Mouse (Mus musculus) lung, adult 2 months (tissue): Measurements from ENCODE around the gene Gjb3. TPM values are rescaled to one million over a fixed set of nuclear protein-coding genes. Genes with fewer than 3 reads are reported as not detected.
A peak's percentile ranks its signal among the peaks of the same experiment; 100 is the strongest.

Experiments used
- DNase-seq: peaks from one replicate; pipeline ENCODE4 v3.0.0; 2022
- H3K4me1 ChIP-seq: fragments of 200-500 bp; 2 replicates; pipeline ENCODE4 v1.6.1; 2011; ENCODE audit warnings: low read length; ENCODE audit not compliant: control insufficient read depth, insufficient read depth
- H3K4me3 ChIP-seq: fragments of 200-500 bp; replicated peaks from 2 replicates; pipeline ENCODE3; 2011; ENCODE audit warnings: low read depth, mild to moderate bottlenecking, control low read depth, low read length; ENCODE audit errors: extremely low read depth
- CTCF ChIP-seq: fragments of 200-500 bp; IDR thresholded peaks from 2 replicates; pipeline ENCODE4 v1.5.1; 2011; ENCODE audit warnings: mild to moderate bottlenecking, low read length, control low read depth; ENCODE audit not compliant: insufficient read depth
- POLR2A ChIP-seq: fragments of 200-500 bp; IDR thresholded peaks from 2 replicates; pipeline ENCODE4 v1.6.1; 2011; ENCODE audit warnings: low read depth, mild to moderate bottlenecking, control low read depth, low read length, borderline replicate concordance; ENCODE audit errors: extremely low read depth
- WGBS: fragments of 180-500 bp; shearing (Covaris S2); methylation state at CpG from one replicate; pipeline ENCODE4 v1.1.7; 2018; 5-methylcytosine and 5-hydroxymethylcytosine counted together
- polyA plus RNA-seq: library from polyadenylated mRNA; depleted of rRNA; stranded (reverse); fragments of >200 nt; gene quantifications from 2 replicates; pipeline ENCODE4 v1.2.3, GENCODE M21; 2012; rRNA removed

Gjb3 gene
- polyA plus RNA-seq, 1 experiment, result 7.3 TPM

DNA sequence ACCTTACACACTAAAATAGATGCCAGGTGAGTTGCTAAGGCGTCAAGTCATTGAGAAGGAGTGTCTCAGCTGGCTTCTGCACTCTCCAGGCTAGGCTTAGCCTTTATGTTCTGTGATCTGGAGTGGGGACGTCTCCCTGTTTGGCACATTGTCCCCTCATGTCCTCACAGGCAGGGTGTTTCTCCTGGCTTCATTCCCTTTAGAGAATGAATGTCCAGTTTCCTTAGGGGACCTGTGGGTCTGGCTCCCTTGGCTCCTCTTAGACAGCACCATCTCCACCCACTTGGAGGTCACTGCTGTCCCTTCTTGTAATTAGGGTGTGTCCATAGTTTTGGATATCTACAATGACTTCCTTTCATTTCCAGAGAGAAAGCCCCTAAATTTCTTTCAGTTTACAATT lies 23.7 kb downstream of the Gjb3 start:
- TF ChIP-seq CTCF (no peak), POLR2A (no peak)
- Histone ChIP-seq H3K4me3 (no peak overlapping the region), H3K4me1 (peaks cover 7% of the 10 kb centered on the region)
- 42% methylated on average over 2 of the region's 2 CpGs for WGBS
- DNase-seq, result no peak

DNA sequence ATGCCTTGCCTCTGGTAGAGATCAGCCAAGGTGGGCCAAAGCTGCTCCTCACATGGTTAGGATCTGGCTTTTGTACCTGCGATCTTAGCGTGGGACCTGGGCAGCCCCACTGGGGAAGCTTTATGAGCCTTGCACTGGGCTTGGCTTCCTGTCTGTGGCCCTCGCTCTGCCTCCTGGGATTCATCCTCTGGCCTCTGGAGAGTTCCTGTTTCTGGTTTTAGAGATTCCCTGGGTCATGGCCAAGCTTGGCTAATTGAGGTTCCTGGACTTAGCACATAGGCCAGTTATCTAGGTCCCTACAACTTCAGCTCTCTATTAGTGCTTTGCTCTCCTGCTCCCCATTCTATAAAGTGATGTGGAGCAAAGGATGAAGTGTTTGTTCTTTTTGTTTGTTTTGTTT lies 26.8 kb downstream of the Gjb3 start:
- 49% methylated on average over 3 of the region's 3 CpGs for WGBS
- Histone ChIP-seq H3K4me1 (peaks cover 7% of the 10 kb centered on the region; the same call in 1 of the 2 replicates), H3K4me3 (no peak overlapping the region)
- TF ChIP-seq POLR2A, result no peak
- TF ChIP-seq CTCF, result no peak
- no peak for DNase-seq

DNA sequence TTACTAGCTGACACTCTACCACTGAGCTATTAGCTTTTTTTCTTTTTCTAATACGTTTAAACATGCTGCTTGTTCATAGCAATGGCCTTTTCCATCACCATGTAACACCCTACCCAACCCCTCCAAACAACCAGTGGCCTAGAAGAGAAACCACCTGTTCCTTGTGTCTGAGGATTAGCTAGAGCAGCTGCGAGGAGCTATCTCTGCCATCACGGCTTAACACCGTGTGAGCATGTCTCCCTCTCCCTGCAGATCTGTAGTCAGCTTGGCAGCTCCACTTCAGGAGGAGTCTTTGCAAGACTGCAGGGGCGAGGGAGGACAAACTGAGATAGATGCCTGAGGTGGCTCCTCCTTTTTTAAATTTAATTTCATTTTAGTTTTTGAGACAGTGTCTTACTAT lies 30.1 kb downstream of the Gjb3 start:
- WGBS, result 67% methylated on average over 5 of the region's 5 CpGs
- TF ChIP-seq CTCF, result no peak
- TF ChIP-seq POLR2A, result no peak
- no peak overlapping the region for H3K4me3 ChIP-seq
- DNase-seq, result no peak
- H3K4me1 ChIP-seq, result 0 out of 2 replicates have a peak, but pooled peaks cover 2% of the 10 kb centered on the region

DNA sequence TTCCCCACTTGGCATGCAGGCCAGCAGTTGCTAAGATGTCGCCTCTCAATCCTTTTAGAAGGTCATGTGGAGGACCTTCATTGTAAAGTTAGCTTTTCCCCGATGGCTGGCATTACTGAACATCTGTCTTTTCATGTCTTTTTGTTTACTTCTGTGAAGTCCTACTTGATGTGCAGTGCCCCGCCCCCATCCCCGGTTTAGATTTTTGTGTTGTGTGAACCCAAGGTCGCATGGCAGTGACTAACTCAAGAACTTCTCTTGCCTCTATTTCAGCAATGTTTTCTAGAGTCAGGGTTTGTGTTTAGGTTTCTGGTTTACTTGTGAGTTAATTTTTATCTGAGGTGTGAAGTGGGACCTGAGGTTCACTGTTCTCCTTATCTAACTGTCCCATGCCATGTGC lies 38.0 kb downstream of the Gjb3 start:
- TF ChIP-seq POLR2A, result no peak
- TF ChIP-seq CTCF, result no peak
- H3K4me3 ChIP-seq, result no peak overlapping the region
- whole genome bisulfite sequencing, result 65% methylated on average over 5 of the region's 5 CpGs

DNA sequence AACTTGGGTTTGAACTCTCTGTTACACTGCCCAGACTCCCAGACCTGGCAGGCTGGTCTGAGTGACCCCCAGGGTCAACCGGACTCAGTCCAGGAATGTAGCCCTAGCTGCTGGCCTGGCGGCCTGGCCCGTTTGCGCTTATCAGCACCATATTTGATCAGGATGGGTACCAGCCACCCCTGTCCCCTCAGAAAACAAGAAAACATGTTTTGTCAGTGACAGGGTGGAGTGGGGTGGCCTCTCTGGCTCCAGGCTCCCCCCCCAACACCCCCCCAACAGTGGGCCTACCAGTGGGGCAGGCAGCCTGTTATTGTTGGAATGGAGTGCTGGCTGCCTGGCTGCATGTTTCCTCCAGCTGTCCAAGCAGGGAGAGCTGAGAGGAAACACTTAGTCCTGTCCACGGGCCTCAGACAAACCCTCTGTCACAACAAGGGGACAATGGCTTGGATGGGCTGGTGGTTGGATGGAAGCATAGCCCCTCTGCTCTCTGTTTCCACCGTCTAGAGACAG lies 41.5 kb downstream of the Gjb3 start:
- no peak overlapping the region for H3K4me3 ChIP-seq
- no peak for DNase-seq
- TF ChIP-seq POLR2A (no peak), CTCF (no peak)
- 42% methylated on average over 6 of the region's 6 CpGs for WGBS
- peaks cover 4% of the 10 kb centered on the region; the same call in 1 of the 2 replicates for H3K4me1 ChIP-seq

More for the DNA sequence above, 38.0 kb downstream of the Gjb3 start:
- no peak for DNase-seq
- H3K4me1 ChIP-seq, result peaks cover 4% of the 10 kb centered on the region; the same call in 1 of the 2 replicates

DNA sequence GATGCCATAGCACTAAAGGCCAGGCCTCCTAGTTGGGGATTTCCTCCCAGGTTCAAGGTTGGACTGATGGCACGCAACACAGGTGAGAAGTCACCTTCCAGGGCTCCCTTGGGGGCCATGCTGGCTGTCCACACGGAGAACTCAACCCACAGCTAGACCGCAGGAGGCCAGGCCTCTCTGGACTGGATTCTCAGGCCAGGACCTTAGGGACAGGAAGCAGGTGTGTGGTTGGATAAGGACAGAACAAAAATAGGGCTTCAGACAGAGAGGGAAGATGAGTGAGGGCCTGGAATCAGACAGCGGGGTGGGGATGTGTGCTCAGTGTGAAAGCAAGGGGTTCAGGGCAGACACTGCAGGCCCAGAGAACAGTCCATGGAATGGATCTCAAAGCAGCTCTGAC lies 43.7 kb downstream of the Gjb3 start:
- DNase-seq, result no peak
- WGBS, result 49% methylated on average over 4 of the region's 4 CpGs

DNA sequence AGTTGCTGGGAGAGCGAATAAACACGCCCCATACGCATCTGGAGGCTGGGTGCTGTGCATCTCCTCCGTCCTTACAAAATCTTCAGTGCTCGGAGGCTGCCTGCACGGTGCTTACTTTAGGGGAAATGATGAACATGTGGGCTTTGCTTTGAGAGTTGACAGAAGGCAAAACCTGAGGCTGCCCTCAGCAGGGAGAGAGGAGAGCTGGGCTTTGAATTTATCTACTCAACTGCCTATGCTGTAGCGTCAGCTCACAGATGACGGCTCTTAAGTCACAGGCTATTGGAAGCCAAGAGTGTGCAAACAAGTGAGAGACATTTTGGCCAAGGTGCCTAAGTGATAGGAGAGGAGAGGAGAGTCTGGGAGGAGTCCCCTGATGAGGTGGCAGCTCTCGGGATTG lies 51.4 kb downstream of the Gjb3 start:
- Histone ChIP-seq H3K4me1 (peaks cover 3% of the 10 kb centered on the region; the same call in 1 of the 2 replicates), H3K4me3 (no peak overlapping the region)
- no peak for TF ChIP-seq CTCF
- 0 out of 2 replicates have a peak, but pooled peaks have one; percentile 36 for TF ChIP-seq POLR2A
- 71% methylated on average over 9 of the region's 9 CpGs for WGBS
- no peak for DNase-seq

More for the DNA sequence above, 43.7 kb downstream of the Gjb3 start:
- TF ChIP-seq POLR2A (no peak), CTCF (no peak)
- peaks cover 4% of the 10 kb centered on the region; the same call in 1 of the 2 replicates for H3K4me1 ChIP-seq
- H3K4me3 ChIP-seq, result no peak overlapping the region

DNA sequence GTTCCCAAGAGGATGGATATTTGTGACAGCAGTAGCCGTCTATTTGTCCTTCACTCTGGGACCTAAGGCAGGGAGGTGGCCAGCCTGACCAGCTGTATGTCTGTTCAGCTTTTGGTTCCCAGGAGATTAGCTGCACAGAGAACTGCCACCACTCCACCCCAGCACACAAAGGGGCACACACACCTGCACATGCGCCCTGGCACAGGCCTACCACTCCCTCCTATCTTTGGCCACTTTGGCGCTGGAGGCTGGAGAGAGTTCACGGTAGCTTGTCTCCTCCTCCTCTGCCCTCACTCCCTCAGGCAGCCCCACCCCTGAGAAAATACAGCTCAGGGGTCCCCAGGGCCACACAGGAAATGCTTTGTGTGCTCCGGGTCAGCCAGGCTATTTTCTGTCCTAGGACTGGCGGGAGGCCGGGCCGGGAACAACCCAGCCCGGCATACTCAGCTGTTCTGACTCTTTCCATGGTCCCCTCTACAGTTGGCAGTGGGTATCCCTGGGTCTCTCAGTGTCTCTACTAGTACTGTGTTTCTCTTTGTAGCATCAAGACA lies 52.1 kb downstream of the Gjb3 start:
- TF ChIP-seq CTCF, result no peak
- TF ChIP-seq POLR2A, result 0 out of 2 replicates have a peak, but pooled peaks have one; percentile 15
- Histone ChIP-seq H3K4me3 (no peak overlapping the region), H3K4me1 (peaks cover 3% of the 10 kb centered on the region; the same call in 1 of the 2 replicates)
- WGBS, result 24% methylated on average over 9 of the region's 9 CpGs
- no peak for DNase-seq

Other genes with a start within 250 kb of the Gjb3 start
- 12.4 and 16.9 TPM in 2 replicates for gene Tmem35b, start 207.2 kb downstream of the Gjb3 start, polyA plus RNA-seq
- 0.25 and 0.54 TPM in 2 replicates for gene Dlgap3, start 161.6 kb downstream of the Gjb3 start, polyA plus RNA-seq
- 37.4 and 40.0 TPM in 2 replicates for gene Smim12, start 87.1 kb downstream of the Gjb3 start, polyA plus RNA-seq
- 159 and 211 TPM in 2 replicates for gene Gja4, start 16.8 kb downstream of the Gjb3 start, polyA plus RNA-seq
- 0.19 and 3.7 TPM in 2 replicates for gene Gjb4, start 23.2 kb upstream of the Gjb3 start, polyA plus RNA-seq
- gene Gjb5, start 27.3 kb upstream of the Gjb3 start, polyA plus RNA-seq, result 1.3 and 1.9 TPM in 2 replicates